Mouse (Mus musculus): ENCODE results near the gene Cd79b.

Cd79b gene

DNA sequence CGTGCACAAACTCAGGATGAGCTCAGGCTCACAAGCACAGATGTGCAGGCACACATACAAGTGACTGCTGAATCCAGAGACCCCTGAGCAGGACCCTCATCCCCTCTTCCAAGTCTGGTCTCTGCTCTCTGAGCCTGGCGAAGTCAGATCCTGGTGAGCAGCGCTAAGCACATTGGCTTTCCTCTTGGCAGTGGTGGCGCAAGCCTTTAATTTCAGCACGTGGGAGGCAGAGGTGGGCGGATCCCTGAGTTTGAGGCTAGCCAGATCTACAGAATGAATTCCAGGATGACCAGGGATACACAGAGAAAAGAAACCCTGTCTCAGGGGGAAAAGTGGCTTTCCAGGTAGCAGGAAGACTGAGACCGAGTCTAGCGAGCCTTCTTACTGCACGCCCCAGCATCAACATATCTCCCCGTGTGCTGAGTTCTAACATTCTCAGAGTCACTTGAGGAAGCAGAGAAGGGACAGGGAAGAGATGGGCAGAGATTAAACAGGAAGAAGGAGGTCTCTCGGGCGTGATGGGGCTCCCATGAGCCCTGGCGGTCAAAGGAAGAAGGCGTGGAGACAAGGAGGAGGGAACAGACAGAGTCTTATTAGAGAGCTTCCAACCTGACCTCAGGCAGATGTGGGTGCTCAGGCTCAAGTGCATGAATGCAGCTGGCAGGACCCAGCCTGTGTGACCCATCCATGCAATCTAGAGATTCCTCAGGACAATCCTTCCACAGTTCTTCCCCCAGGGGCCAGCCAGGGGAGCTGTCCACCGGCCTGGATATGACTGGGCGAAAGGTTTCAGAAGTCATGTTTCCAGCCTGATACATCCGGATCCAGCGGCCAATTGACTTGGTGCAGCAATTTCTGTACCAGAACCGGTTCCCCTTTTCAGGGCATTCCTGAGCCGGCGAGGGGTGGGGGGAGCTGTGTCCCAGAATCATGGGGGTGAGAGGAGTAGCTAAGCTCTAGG is 4.1 kb upstream of the Cd79b start:
- in situ Hi-C loops (cut with MboI, MseI) = no loop called here

DNA sequence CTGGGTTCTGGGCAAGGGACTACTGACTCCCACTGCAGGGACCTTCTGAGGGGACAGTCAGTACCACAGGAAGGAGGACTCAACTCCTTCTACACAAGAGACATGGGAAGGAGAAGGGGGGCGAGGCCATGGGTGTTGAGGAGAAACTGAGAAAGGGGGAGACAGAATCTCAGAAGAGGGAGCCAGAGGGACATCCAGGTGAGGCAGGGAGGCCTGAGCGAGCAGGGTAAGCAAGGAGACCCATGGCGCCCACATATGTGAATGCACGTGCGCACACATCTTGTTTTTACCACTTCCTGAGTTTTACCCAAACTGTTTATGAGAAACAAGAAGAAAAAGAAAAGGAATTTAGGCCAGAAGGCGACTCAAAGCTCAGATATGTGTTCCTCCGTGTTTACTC is 3.2 kb upstream of the Cd79b start:
- in situ Hi-C loops (cut with MboI, MseI) = no loop called here

DNA sequence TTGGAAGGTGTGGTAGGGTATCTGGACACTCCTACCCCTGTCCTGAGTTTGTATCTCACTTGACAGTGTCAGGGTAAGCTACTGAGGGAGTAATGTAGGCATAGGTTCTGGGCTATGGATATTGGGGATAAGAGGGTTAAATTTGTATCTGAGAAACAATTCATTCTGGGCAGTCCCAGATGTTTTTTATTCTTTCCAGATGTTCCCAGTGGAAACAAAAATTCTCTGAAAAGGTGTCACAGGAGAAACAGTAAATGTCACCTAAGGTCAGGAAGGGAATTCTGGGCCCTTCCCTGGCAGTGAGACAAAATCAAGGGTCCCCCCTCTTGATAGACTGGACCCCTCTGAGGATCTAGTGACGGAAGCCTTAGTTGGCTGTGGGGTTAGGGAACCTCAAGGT is 1.9 kb upstream of the Cd79b start:
- in situ Hi-C loops (cut with MboI, MseI) = no loop called here

DNA sequence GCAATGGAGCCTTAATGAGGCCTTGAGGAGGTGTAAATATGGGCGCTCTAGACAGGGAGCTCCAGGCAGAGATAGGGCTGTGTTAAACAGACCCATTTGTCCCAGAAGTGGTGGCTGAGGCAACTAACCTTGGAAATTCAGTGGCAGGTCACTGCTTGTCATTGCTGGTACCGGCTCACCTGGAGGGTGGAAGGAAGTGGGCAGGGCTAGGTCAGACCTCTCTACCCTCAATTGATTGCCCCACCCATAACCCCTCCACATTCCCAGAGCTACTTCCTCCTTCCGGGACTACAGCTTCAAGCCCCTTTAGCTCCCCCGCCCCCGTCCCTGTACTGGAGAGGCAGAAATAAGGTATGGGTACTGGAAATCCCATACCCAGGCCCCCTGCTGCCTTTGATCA is 1.0 kb downstream of the Cd79b start:
- in situ Hi-C loops (cut with MboI, MseI) = no loop called here

DNA sequence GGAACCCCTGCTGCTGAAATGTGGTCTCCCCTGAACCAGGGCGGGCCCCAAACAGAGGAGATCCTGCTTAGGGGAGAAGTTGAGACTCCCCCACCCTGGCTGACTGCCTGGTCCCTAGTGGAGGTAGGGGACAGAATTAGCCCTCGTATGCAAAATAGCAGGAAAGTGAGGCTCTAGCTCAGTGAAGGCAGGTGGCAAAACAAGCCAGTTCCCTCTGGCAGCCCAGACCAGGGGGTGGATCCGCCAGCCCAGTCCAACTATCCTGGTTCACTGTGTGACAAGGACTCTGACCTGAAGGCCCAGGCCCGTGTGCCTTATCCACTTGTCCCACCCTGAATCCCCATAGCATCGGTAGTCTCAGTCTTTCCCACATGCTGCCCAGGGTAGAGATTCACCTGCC is 4.4 kb downstream of the Cd79b start:
- in situ Hi-C loops (cut with MboI, MseI) = no loop called here

DNA sequence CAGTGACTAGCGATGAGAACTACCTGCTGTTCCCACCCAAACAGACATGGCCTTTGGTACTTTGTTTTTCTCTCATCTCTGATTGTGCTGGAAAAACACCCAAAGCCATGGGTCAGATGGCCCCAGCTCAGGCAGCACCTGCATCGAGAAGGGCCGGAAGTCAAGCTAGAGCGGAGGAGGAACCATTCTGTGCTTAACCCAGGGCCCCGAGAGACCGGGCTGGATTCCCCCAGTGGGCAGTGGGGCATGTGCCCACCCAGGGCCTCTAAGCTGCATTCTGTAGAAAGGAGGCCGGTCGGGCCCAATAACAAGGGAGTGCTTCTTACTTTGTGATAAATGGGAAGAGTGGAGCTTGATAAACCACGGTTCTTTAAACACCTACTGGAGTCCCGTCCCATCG is 6.4 kb downstream of the Cd79b start:
- in situ Hi-C loops (cut with MboI, MseI) = no loop called here

DNA sequence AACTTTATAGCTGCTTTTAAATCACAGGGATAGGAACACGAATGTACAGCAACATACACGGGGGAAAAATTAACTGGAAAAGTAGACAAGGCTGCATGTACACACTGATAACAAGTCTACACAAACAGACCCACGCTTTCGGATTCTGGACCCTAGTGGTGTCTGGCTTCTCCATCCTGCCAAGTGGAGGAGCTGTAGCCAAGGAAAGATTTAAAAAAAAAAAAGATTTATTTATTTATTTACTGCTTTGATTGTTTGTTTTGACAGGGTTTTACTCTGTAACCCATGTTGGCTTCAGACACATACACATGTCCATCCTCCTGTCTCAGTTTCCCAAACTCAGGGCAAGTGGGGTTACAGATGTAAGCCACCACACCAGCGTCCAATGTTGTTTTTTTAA is 7.1 kb downstream of the Cd79b start:
- in situ Hi-C loops (cut with MboI, MseI) = no loop called here

DNA sequence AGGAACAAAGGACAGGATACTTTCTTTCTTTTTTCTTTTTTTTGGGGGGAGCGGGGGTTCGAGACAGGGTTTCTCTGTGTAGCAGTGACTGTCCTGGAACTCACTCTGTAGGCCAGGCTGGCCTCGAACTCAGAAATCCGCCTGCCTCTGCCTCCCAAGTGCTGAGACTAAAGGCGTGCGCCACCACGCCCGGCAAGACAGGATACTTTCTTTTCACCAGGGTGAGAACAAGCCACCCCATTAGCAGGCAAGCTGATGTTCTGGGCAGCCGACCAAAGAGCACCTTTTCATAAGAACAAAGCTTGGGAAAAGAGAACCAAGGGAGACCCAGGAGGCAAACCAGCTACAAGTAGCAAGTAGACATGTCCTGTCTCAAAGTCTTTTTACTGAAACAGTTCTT is 7.8 kb downstream of the Cd79b start:
- in situ Hi-C loops (cut with MboI, MseI) = no loop called here

DNA sequence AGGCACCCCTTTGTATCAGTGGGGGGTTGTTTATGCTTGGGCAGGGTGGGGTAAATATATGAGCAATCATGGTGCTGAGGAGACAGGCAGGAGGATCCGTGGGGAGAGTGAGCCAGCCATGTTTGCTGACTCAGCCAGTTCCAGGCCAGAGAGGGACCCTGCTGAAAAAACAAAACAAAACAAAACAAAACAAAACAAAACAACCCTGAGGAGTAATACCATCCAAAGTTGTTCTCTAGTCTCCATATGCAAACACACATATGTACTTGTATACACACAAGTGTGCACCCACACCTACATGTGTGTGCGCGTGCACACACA is 8.5 kb downstream of the Cd79b start:
- in situ Hi-C loops (cut with MboI, MseI) = no loop called here

DNA sequence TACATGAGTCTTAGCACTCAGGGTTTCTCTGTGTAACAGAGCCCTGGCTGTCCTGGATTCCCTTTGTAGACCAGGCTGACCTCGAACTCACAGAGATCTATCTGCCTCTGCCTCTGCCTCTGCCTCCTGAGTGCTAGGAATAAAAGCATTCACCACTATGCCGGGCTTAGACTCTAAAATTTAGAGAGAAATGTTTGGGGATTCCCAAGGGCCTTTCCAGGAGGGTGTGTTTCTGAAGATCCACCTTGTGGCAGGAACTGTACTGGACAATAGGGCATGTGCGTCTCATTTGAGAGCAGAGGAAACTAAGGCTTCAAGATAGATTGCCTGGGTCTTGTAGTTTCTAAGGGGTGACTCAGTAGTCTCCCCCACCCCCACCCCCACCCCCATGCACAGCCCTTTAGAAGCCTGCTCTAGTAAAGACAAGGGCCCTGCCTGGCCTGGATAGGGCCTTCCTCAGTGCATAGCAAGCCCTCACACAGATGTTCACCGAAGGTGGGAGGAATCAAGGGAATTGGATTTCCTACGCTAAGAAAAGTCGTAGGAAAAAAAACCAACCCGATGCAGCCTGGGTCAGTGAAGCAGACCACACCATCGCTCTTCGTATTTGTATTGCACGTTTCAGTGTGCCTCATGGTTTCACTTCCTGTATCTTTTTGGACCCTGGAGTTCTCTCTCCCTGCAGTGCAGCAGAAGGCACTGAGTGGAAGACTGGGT is 9.1 kb downstream of the Cd79b start:
- in situ Hi-C loops (cut with MboI, MseI) = no loop called here

DNA sequence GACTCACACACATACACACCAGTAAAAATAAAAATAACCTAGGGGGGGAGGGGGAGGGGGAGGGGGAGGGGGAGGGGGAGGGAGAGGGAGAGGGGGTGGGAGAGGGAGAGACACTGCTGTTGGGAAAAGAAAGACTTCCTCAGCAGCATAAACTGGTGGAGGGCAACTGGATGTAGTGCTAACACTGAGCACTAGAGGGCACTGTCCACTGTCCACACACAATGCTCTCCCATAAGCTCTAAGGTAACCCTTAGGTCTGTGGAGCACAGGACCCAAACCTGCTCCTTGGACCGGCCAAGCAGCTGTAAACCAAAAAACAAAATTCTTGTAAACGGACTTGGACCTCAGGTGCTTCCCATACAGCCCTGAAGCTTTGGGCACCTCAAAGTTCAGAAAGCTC is 11.9 kb downstream of the Cd79b start:
- in situ Hi-C loops (cut with MboI, MseI) = no loop called here

DNA sequence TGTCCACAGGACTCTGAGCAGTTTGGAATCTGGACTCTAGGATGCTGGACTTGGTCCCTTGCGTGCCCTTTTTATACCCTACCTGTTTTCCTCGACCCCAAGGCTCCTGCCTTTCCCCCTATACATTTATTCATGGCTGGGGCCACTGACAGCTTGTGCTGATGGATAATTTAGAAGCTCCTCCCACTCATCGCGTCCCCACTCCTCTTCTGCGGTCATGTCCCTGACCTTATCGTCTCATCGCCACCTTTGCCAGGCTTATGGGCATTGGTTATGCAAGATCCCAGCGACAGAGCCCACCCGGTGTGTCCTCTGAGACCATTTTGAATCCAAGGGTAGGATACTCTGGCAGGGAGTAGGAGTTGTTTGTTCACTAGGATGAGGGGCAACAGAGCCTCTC is 12.8 kb downstream of the Cd79b start, which contains the start of gene Gh:
Gene Gh (minus strand): TSS at position 101 of the 400 bp plus-strand sequence.
- in situ Hi-C loops (cut with MboI, MseI) = no loop called here

DNA sequence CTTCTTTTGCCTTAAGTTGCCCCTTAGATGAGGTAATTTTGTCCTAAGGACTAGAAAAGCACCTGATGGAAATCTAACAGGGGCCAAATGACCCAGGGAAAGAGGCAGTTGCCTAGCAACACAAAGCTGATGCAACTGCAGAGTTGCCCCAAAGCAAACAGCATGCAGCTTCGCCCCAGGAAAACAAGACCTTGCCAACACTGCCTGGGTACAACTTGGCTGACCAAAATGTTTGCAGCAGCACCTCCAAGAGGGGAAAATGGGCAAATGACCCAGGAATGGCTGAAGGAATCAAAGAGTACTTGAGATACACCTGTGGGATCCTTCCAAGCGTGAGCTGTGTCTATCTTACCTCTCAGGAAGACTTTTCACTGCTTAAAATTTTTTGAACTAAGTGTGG is 22.7 kb downstream of the Cd79b start:
- in situ Hi-C loops (cut with MboI, MseI) = no loop called here

DNA sequence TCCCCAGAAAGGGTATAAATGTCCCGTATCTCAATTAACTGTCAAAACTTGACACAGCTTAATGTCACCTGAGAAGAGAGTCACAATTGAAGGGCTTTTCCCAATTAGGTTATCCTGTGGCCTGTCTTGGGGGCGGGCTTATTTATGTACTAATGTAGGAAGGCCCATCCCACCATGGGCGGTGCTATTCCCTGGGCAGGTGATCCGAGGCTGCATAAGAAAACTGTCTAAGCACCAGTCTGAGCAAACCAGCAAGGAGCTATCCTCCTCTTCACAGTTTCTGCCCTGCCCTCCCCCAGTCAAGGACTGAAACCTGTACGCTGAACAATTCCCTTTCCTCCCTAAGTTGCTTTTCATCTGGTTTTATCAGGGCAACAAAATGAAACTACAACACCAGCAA is 24.2 kb downstream of the Cd79b start:
- in situ Hi-C loops (cut with MboI, MseI) = no loop called here

DNA sequence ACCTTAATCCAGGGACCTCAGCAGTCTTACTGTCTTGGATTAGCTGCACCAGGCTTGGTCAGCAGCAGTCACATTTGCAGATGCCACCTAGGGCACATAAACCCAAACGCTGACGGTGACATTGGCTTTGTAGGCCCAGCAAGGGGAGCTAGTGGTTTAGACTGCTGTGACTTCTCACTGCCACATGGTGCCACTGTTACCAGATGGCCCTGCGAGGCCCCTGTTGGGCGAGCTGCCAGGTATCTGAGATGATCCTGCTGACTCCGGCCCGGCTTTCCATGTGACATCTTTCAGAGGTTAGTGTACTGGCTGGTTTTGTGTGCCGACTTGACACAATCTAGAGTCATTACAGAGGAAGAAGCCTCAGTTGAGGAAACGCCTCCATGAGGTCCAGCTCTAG is 25.2 kb downstream of the Cd79b start:
- in situ Hi-C loops (cut with MboI, MseI) = no loop called here

DNA sequence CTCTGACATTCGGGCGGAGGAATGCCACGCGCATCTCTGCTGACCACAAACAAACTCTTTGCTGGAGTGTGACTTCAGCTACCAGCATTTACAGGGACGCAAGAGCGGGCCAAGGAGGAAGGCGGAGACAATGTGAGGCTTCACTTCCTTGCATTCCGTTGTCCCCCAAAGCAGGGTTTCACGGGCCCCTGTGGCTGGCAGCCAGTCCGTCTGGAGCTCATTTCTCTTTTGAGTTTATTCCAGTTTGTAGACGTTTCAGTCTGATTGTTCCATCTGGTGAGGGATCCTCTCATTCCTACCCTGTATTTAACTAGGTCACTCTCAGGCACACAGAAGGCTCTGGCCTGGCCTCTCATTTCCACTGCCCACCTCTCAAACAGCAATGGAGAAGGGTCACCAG is 27.6 kb downstream of the Cd79b start:
- in situ Hi-C loops (cut with MboI, MseI) = no loop called here

DNA sequence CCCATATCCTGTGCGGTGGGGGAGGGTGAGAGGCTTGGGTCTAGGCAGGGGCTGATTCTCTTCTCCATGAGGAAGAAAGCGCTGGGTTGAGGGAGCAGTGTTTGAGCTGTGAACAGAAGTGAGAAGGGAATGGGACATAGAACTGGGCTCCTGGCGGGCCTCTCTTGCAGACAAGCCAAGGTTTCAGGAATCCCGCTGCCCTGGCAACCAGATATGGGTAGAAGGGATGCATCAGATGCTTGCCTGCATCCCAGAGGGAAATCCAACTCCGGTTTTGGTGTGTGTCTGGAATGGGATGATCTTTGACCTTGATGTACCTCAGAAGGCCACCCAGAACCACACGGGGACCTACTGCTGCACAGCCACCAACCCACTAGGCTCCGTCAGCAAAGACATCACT is 28.4 kb downstream of the Cd79b start:
- in situ Hi-C loops (cut with MboI, MseI) = no loop called here

DNA sequence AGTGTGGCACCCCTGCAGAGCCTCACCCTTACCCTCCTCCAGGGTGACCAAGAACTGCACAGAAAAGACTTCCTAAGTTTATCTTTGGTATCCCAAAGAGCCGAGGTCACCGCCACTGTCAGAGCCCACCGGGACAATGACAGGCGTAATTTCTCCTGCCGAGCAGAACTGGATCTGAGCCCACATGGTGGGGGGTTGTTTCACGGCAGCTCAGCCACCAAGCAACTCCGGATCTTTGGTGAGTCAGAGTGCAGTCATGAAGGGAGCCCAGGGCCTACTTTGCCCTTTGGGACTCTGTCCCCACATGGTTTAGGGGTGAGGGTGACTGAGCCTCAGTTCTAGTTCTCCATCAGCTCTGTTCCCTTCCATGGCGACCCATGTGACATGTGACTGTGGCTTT is 30.4 kb downstream of the Cd79b start:
- in situ Hi-C loops (cut with MboI, MseI) = no loop called here

DNA sequence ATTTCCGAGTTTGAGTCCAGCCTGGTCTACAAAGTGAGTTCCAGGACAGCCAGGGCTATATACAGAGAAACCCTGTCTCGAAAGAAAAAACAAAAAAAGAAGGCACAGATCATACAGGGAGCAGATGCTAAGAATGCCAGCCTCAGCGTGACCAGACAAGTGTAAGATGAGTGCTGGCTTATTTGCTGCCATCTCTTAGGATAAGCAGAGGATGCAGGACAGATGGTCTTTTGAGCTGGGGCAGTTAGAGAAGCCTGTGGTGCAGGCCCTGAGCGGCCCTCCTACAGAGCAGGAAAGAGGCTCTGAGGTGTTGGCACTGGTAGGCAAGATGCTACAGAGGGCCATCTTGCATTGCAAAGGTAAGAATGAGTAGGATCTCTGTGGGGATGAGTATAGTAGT is 31.2 kb downstream of the Cd79b start:
- in situ Hi-C loops (cut with MboI, MseI) = no loop called here

DNA sequence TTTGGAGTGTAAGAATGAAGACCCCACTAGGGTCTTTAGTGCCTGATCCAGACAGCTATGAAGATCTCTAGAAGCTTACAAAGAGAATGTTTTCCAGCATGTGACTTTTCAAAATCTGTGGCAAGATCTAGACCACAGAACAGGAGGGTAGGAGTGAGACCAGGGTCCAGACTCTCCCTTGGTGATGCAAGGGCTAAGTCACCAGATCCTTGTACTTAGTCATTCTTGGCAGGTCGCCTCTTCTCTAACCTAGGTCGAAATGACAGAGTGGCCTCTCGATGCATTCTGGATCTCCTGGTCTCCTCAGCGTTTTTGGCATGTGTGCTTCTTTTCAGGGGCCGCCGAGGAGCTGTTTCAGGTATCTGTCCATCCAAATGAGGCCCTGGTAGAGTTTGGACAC is 32.1 kb downstream of the Cd79b start:
- in situ Hi-C loops (cut with MboI, MseI) = no loop called here

DNA sequence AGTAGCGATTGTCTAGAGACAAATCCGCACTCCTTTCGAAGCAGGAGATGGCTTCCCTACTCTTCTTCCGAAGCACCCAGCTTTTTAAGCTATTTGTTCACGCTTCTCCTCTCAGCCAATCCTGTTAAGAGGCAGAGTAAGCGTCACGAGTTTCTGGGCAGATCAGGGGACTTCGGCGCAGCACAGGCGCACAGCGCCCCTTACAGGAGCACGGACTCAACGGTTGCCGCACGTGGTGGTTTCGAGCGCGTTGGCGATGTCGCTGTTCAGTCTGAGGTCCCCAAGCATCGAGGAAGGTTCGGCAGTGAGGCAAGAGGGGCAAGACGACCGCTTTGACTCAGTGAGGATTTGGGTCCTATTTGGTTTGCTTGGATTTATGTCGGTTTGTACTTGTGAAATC is 38.1 kb downstream of the Cd79b start, which contains the start of gene Tcam1:
Gene Tcam1 (plus strand): TSS at position 219 of the 400 bp plus-strand sequence.
- in situ Hi-C loops (cut with MboI, MseI) = no loop called here

DNA sequence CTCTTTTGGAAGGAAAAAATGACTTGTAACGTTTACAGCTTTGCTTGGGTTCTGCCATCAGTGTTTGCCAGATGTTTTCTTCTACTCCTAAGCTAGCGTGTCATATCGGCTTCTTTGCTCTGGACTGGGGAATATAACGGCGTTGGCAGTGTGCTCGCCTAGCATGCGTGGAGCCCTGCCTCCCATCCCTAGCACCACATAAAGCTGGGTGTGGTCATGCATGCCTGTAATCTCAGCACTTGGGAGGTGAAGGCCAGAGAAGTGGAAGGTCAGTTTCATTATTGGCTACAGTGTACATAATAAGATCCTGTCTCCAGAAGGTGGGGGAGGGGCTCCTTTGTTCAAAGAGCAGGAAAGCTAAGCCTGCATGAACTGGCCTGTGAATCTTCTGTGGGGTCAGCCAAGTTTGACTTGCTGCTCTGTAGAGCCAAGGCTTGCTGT is 39.6 kb downstream of the Cd79b start:
- in situ Hi-C loops (cut with MboI, MseI) = loop anchor here in 1 of 2 experiments (25.0 kb wide), 1 partner anchor 1738 kb away; no protein-coding TSS in a partner anchor

DNA sequence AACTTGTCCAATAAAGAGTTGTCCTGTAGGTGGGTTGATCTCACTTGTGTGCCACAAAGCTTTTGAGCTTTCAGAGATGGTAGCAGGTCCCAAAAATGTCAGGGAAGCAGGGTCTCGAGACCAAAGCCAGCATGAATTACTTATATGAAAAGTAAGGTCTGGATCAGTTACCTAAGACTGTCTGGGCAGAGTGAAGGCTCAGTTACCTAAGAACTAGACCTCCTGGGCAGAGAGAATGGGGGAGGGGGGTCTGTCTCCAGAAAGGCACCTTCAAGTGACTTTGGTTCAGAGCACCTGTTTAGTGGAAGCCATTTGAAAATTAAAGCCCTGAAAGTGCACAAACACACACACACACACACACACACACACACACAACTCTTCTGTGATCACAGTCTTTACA is 40.2 kb downstream of the Cd79b start:
- in situ Hi-C loops (cut with MboI, MseI) = loop anchor here in 1 of 2 experiments (25.0 kb wide), 1 partner anchor 1737 kb away; no protein-coding TSS in a partner anchor
